Mouse (Mus musculus): Measurements from ENCODE around the gene C1qtnf3. TPM values are rescaled to one million over a fixed set of nuclear protein-coding genes. Genes with fewer than 3 reads are reported as not detected.

The C1qtnf3 gene
- not detected for polyA plus RNA-seq (2014; fragmentation: Illumina TruSeq; extraction: RNeasy Lipid Tissue Mini Kit (QIAGEN cat#74804); ENCODE audit: low read depth, low replicate concordance)

GRCm38 (mm10) chr15:10951951-10952759 lies at the start of gene C1qtnf3:
C1qtnf3 (plus strand) TSS chr15:10952332.

GRCm38 (mm10) chr15:10981377-10982063 lies 29.4 kb downstream of the C1qtnf3 start, which contains the start of gene Amacr:
Amacr (plus strand) TSS chr15:10981756.

GRCm38 (mm10) chr15:11000421-11000820 lies 48.3 kb downstream of the C1qtnf3 start, which contains the start of gene Slc45a2:
Slc45a2 (plus strand) TSS chr15:11000721.

Other genes starting within 250 kb of the C1qtnf3 start
- 18.2 TPM for gene Rai14, start 237.7 kb upstream of the C1qtnf3 start, polyA plus RNA-seq (2014; fragmentation: Illumina TruSeq; extraction: RNeasy Lipid Tissue Mini Kit (QIAGEN cat#74804); ENCODE audit: low read depth, low replicate concordance)
- 61.5 TPM for gene Amacr, start 29.4 kb downstream of the C1qtnf3 start, polyA plus RNA-seq (2014; fragmentation: Illumina TruSeq; extraction: RNeasy Lipid Tissue Mini Kit (QIAGEN cat#74804); ENCODE audit: low read depth, low replicate concordance)
- gene Slc45a2, start 48.4 kb downstream of the C1qtnf3 start, polyA plus RNA-seq (2014; fragmentation: Illumina TruSeq; extraction: RNeasy Lipid Tissue Mini Kit (QIAGEN cat#74804); ENCODE audit: low read depth, low replicate concordance), result not detected
- gene Rxfp3, start 85.7 kb downstream of the C1qtnf3 start, polyA plus RNA-seq (2014; fragmentation: Illumina TruSeq; extraction: RNeasy Lipid Tissue Mini Kit (QIAGEN cat#74804); ENCODE audit: low read depth, low replicate concordance), result not detected
- gene Adamts12, start 112.5 kb downstream of the C1qtnf3 start, polyA plus RNA-seq (2014; fragmentation: Illumina TruSeq; extraction: RNeasy Lipid Tissue Mini Kit (QIAGEN cat#74804); ENCODE audit: low read depth, low replicate concordance), result 0.29 TPM